Mouse (Mus musculus) heart, adult 2 months (tissue): Measurements from ENCODE around the gene Creb3l2.
A peak's percentile ranks its signal among the peaks of the same experiment; 100 is the strongest.

Experiments used
- CTCF ChIP-seq: fragments of 200-600 bp; IDR thresholded peaks from 2 replicates; pipeline ENCODE4 v1.8.1; 2022; ENCODE audit warnings: antibody characterized with exemption, mild to moderate bottlenecking, moderate library complexity
- POLR2A ChIP-seq: fragments of 200-500 bp; IDR thresholded peaks from 2 replicates; pipeline ENCODE4 v1.6.1; 2011; ENCODE audit warnings: mild to moderate bottlenecking, low read depth, low read length, control low read depth; ENCODE audit not compliant: insufficient read depth

DNA sequence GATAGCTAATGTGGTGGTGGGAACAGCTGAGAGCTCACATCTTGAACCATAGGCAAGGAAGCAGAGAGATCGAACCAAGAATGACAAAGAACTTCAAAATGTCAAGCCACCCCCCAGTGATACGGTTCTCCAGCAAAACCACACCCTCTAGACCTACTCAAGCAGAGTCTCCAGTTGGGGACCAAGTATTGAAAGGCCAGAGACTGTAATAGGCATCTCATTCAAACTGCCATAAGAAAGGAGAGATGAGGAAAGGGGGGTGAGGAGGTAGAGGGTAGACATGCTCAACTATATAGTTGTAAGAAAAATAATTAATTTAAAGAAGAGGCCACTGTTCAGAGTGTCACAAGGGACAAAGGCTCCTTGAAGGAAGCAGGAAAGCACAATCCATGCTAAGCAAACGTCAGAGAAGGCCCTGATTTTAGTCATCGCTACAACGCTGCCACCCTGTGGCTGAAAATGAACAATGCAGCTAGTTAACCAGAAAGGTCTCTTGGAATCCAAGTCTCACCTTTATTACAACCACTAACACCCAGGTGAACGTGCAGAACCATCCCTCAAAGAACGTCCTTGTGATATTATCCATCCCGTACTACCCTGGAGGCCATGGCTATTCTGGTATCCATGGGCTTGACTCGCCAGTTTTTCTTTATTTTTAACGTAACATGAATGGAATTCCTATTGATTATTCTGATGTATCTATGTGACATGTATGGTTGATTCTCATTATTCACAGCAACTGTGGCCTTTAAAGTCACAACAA is 5.9 kb upstream of the Creb3l2 start:
- TF ChIP-seq CTCF (peak; percentile 99), POLR2A (no peak)
